Mouse (Mus musculus) forebrain, postnatal 0 days (tissue): ENCODE data around the gene Gm26566. TPM values are rescaled to one million over a fixed set of nuclear protein-coding genes. Genes with fewer than 3 reads are reported as not detected.

Experiments
- ATAC-seq: fragments of 200-750 bp; cut with Nextera tagmentation; 2 replicates; pipeline ENCODE4 v1.8.0; 2017; ENCODE audit warnings: mild to moderate bottlenecking, moderate library complexity
- DNase-seq: peaks from one replicate; pipeline ENCODE4 v3.0.0-alpha.2; 2015
- H3K27ac ChIP-seq: fragments of 300-500 bp; sonication (generic); 2 replicates; pipeline ENCODE4 v1.5.1; 2014; ENCODE audit warnings: low read depth, mild to moderate bottlenecking, antibody characterized with exemption, low read length, moderate library complexity, mixed read lengths
- H3K27me3 ChIP-seq: fragments of 300-500 bp; sonication (generic); 2 replicates; pipeline ENCODE4 v1.6.1; 2014; ENCODE audit warnings: mild to moderate bottlenecking, low read length, mixed read lengths; ENCODE audit not compliant: insufficient read depth
- H3K36me3 ChIP-seq: fragments of 300-500 bp; sonication (generic); 2 replicates; pipeline ENCODE4 v1.6.1; 2014; ENCODE audit warnings: mild to moderate bottlenecking, moderate library complexity; ENCODE audit not compliant: insufficient read depth
- H3K4me1 ChIP-seq: fragments of 300-500 bp; sonication (generic); 2 replicates; pipeline ENCODE4 v1.6.1; 2014; ENCODE audit warnings: antibody characterized with exemption; ENCODE audit not compliant: insufficient read depth
- H3K4me2 ChIP-seq: fragments of 300-500 bp; sonication (generic); 2 replicates; pipeline ENCODE4 v1.6.1; 2014; ENCODE audit warnings: low read depth, mild to moderate bottlenecking, moderate library complexity
- H3K4me3 ChIP-seq: fragments of 300-500 bp; sonication (generic); 2 replicates; pipeline ENCODE4 v1.5.1; 2014; ENCODE audit warnings: low read depth, low read length, mixed read lengths
- H3K9ac ChIP-seq: fragments of 300-500 bp; sonication (generic); 2 replicates; pipeline ENCODE4 v1.6.1; 2014; ENCODE audit warnings: mild to moderate bottlenecking
- H3K9me3 ChIP-seq: fragments of 300-500 bp; sonication (generic); 2 replicates; pipeline ENCODE4 v1.6.1; 2016; ENCODE audit warnings: low read length
- CTCF ChIP-seq: sonication (generic); IDR thresholded peaks from 2 replicates; pipeline ENCODE4 v1.5.1; 2016; ENCODE audit warnings: antibody characterized with exemption, control low read depth, low read depth
- WGBS: fragments of 180-500 bp; shearing (Covaris S2); extraction: QIAGEN DNeasy Blood & Tissue Kit; methylation state at CpG from one replicate; pipeline ENCODE4 v1.1.7; 2014; 5-methylcytosine and 5-hydroxymethylcytosine counted together
- polyA plus RNA-seq: library from polyadenylated mRNA; unstranded; fragments of >200 nt; fragmentation: Nextera tagmentation; extraction: Ambion mirVana; gene quantifications from 2 replicates; pipeline ENCODE4 v1.2.1, GENCODE M21; 2015
- total RNA-seq: library from RNA; depleted of rRNA; stranded (reverse); fragments of >200 nt; gene quantifications from 2 replicates; pipeline ENCODE4 v1.2.3, GENCODE M21; 2014; rRNA removed

Gm26566 gene
- total RNA-seq: 1.2 and 2.9 TPM in 2 replicates
- polyA plus RNA-seq: 0.84 and 1.1 TPM in 2 replicates

- under 1% methylated on average over 81 of the region's 82 CpGs for WGBS
- H3K9me3 ChIP-seq: no peaks in the 10 kb centered on the region
- no peaks in the 10 kb centered on the region for H3K36me3 ChIP-seq
- peak within 1 kb of the TSS; percentile 98 for H3K27ac ChIP-seq
- no peak for TF ChIP-seq CTCF
- H3K4me1 ChIP-seq: peaks cover 24% of the 10 kb centered on the region
- no peaks in the 10 kb centered on the region for H3K27me3 ChIP-seq
- peak within 1 kb of the TSS; percentile 80 for H3K4me3 ChIP-seq
- H3K9ac ChIP-seq: peak within 1 kb of the TSS; percentile 99
- H3K4me2 ChIP-seq: peak within 1 kb of the TSS; percentile 85
- ATAC-seq: peak; percentile 96
- DNase-seq: peak; percentile 96
Observed at GRCm38 (mm10) chr4:88721791-88722721, at the start of gene Gm26566, which contains the start of gene Klhl9. TSS of gene Gm26566 (plus strand) at chr4:88721805. TSS of gene Klhl9 (minus strand) at chr4:88722465.

GRCm38 (mm10) chr4:88676824-88677223 is 44.8 kb upstream of the Gm26566 start, which contains the start of gene Ifna16:
TSS of gene Ifna16 (minus strand) at chr4:88676924.
- Histone ChIP-seq H3K4me3 (no peak within 1 kb of the TSS), H3K27ac (no peak within 1 kb of the TSS), H3K27me3 (no peaks in the 10 kb centered on the region), H3K36me3 (no peaks in the 10 kb centered on the region), H3K4me2 (no peak within 1 kb of the TSS), H3K9me3 (no peaks in the 10 kb centered on the region), H3K4me1 (no peaks in the 10 kb centered on the region), H3K9ac (no peak within 1 kb of the TSS)
- DNase-seq: no peak
- WGBS: 77% methylated on average over 1 of the region's 1 CpGs
- no peak for ATAC-seq
- TF ChIP-seq CTCF: no peak

GRCm38 (mm10) chr4:88680362-88680761 is 41.2 kb upstream of the Gm26566 start:
- Histone ChIP-seq H3K27ac (no peak overlapping the region), H3K27me3 (no peaks in the 10 kb centered on the region), H3K9ac (no peak overlapping the region), H3K4me1 (no peaks in the 10 kb centered on the region), H3K4me3 (no peak overlapping the region), H3K36me3 (no peaks in the 10 kb centered on the region), H3K4me2 (no peak overlapping the region), H3K9me3 (no peaks in the 10 kb centered on the region)
- ATAC-seq: no peak
- peak; percentile 61 for TF ChIP-seq CTCF
- 48% methylated on average over 8 of the region's 8 CpGs for WGBS
- peak; percentile 31 for DNase-seq

GRCm38 (mm10) chr4:88681353-88681752 is 40.3 kb upstream of the Gm26566 start:
- no peak overlapping the region for H3K4me2 ChIP-seq
- 61% methylated on average over 3 of the region's 3 CpGs for WGBS
- TF ChIP-seq CTCF: no peak
- no peak for ATAC-seq
- H3K27ac ChIP-seq: no peak overlapping the region
- no peak overlapping the region for H3K9ac ChIP-seq
- no peaks in the 10 kb centered on the region for H3K4me1 ChIP-seq
- no peaks in the 10 kb centered on the region for H3K27me3 ChIP-seq
- H3K4me3 ChIP-seq: no peak overlapping the region
- DNase-seq: no peak
- H3K9me3 ChIP-seq: no peaks in the 10 kb centered on the region
- H3K36me3 ChIP-seq: no peaks in the 10 kb centered on the region

GRCm38 (mm10) chr4:88683812-88684211 is 37.8 kb upstream of the Gm26566 start, which contains the start of gene Ifna2:
TSS of gene Ifna2 (minus strand) at chr4:88683912.
- no peak for ATAC-seq
- WGBS: 92% methylated on average over 1 of the region's 1 CpGs

GRCm38 (mm10) chr4:88691259-88691658 is 30.3 kb upstream of the Gm26566 start, which contains the start of gene Ifnab:
TSS of gene Ifnab (minus strand) at chr4:88691359.
- WGBS: 68% methylated on average over 2 of the region's 2 CpGs
- no peak for ATAC-seq

More at GRCm38 (mm10) chr4:88683812-88684211, 37.8 kb upstream of the Gm26566 start, which contains the start of gene Ifna2:
- DNase-seq: no peak
- H3K4me3 ChIP-seq: no peak within 1 kb of the TSS
- H3K27ac ChIP-seq: no peak within 1 kb of the TSS
- H3K4me2 ChIP-seq: no peak within 1 kb of the TSS
- no peak for TF ChIP-seq CTCF
- no peaks in the 10 kb centered on the region for H3K27me3 ChIP-seq
- H3K9ac ChIP-seq: no peak within 1 kb of the TSS
- H3K9me3 ChIP-seq: no peaks in the 10 kb centered on the region
- no peaks in the 10 kb centered on the region for H3K4me1 ChIP-seq
- H3K36me3 ChIP-seq: no peaks in the 10 kb centered on the region

GRCm38 (mm10) chr4:88692537-88692936 is 29.1 kb upstream of the Gm26566 start:
- ATAC-seq (no peak), DNase-seq (no peak)
- Histone ChIP-seq H3K27me3 (no peaks in the 10 kb centered on the region), H3K4me1 (no peaks in the 10 kb centered on the region), H3K9me3 (no peaks in the 10 kb centered on the region), H3K27ac (no peak overlapping the region), H3K36me3 (no peaks in the 10 kb centered on the region), H3K4me3 (no peak overlapping the region), H3K9ac (no peak overlapping the region), H3K4me2 (no peak overlapping the region)
- WGBS: 89% methylated on average over 1 of the region's 1 CpGs
- no peak for TF ChIP-seq CTCF

More at GRCm38 (mm10) chr4:88691259-88691658, 30.3 kb upstream of the Gm26566 start, which contains the start of gene Ifnab:
- H3K27me3 ChIP-seq: no peaks in the 10 kb centered on the region
- H3K4me3 ChIP-seq: no peak within 1 kb of the TSS
- no peaks in the 10 kb centered on the region for H3K36me3 ChIP-seq
- DNase-seq: no peak
- H3K27ac ChIP-seq: no peak within 1 kb of the TSS
- no peaks in the 10 kb centered on the region for H3K9me3 ChIP-seq
- no peaks in the 10 kb centered on the region for H3K4me1 ChIP-seq
- no peak for TF ChIP-seq CTCF
- H3K9ac ChIP-seq: no peak within 1 kb of the TSS
- no peak within 1 kb of the TSS for H3K4me2 ChIP-seq
